Mouse (Mus musculus): Measurements from ENCODE around the gene Ephb1. TPM values are rescaled to one million over a fixed set of nuclear protein-coding genes. Genes with fewer than 3 reads are reported as not detected.

Gene Ephb1
- polyA plus RNA-seq, 1 experiment from 2014 or later, result 12.8 TPM

DNA sequence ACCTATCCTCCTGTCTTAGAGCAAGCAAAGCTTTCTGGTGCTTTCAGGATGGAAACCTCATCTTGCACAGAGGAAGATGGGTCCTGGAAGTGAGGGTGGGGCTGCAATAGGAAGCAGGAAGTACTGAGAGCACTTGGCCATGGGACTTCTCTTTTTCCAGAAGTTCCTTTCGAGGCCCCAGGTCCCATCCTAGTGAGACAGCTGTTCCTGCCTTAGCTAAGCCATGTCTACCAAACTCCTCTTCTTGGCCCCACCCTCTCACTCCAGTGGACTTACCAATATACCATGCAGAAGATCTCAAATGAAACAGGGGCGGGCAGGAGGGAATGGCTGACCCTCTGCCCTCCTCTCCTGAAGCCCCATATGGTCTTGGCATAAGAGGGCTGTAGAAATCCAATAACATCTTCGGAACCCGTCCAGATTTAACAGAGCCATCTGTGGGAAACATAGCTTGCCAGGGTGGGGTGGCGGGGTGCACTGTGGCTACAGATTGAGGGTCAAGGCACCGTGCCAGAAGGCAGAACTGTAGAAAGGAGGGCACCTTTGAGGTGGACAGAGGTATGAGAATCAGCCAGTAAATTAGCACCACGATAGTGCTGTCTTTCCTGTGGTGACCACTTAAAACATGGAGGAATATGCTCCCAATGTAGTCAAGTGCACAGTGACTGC lies 48.9 kb downstream of the Ephb1 start:
- H3K9me3 ChIP-seq (ENCODE audit: control insufficient read depth, low read length), result no peaks in the 10 kb centered on the region
- no peaks in the 10 kb centered on the region for H3K36me3 ChIP-seq (ENCODE audit: control insufficient read depth, insufficient read depth, low read length)
- H3K9ac ChIP-seq (ENCODE audit: low read length), result no peak overlapping the region
- DNase-seq (ENCODE audit: low spot score), result no peak
- H3K27me3 ChIP-seq (replicated peaks; ENCODE audit: control insufficient read depth, insufficient read depth, low read length), result no peaks in the 10 kb centered on the region
- H3K4me2 ChIP-seq (ENCODE audit: low read length), result no peak overlapping the region
- no peaks in the 10 kb centered on the region; the same call in 1 of the 2 replicates for H3K4me1 ChIP-seq (replicated peaks; ENCODE audit: control insufficient read depth, insufficient read depth, low read length)
- no peak overlapping the region for H3K27ac ChIP-seq (ENCODE audit: low read depth)
- WGBS, result 84% methylated on average over 7 of the region's 7 CpGs
- no peak for ATAC-seq (replicated peaks; ENCODE audit: low FRiP score, low TSS enrichment, low read depth)
- no peak overlapping the region for H3K4me3 ChIP-seq (ENCODE audit: low read depth, low read length)

DNA sequence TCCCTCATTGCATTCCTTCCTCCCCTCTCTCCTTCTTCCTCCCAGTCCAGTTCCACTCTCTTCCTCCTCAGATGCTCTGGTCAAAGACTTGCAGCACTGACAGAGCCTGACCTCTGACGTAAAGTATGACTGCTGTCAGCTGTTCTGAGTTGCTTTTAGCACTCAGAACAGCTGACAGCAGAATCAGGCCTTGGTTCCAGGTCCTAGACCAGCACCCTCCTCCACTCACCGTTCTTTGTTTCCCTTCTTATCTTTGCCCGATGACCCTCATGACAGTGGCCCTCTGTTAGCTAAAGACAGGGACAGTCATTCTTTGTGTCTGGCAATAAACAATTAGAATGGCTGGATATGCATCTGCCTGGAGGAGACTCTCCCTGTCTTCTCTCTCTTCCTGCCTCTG lies 49.7 kb downstream of the Ephb1 start:
- DNase-seq (ENCODE audit: low spot score), result no peak
- H3K9me3 ChIP-seq (ENCODE audit: control insufficient read depth, low read length), result no peaks in the 10 kb centered on the region
- 21% methylated on average over 3 of the region's 3 CpGs for WGBS

DNA sequence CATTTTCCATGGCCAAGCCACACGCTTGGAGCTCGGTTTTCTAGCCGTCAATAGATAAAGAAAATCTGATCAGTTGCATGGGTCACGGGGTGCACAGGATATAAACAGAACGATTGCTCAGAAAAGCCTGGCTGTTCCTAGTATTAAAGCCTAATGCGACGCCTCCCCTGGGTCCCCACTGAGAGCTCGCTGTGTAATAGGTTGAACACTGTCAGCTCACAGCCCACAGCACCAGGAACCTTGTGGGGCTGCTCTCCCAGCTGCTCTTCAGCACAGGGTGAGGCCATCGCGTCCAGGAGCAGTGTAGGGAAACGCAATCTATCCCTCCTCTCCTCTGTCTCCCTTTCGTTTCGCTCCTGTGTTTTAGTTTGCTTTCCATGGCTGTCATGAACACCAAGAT lies 50.6 kb downstream of the Ephb1 start:
- Histone ChIP-seq H3K27ac (ENCODE audit: low read depth) (no peak overlapping the region), H3K9me3 (ENCODE audit: control insufficient read depth, low read length) (no peaks in the 10 kb centered on the region), H3K4me3 (ENCODE audit: low read depth, low read length) (no peak overlapping the region), H3K27me3 (replicated peaks; ENCODE audit: control insufficient read depth, insufficient read depth, low read length) (no peaks in the 10 kb centered on the region), H3K4me2 (ENCODE audit: low read length) (no peak overlapping the region), H3K36me3 (ENCODE audit: control insufficient read depth, insufficient read depth, low read length) (no peaks in the 10 kb centered on the region), H3K4me1 (replicated peaks; ENCODE audit: control insufficient read depth, insufficient read depth, low read length) (no peaks in the 10 kb centered on the region; the same call in 1 of the 2 replicates), H3K9ac (ENCODE audit: low read length) (no peak overlapping the region)
- 53% methylated on average over 13 of the region's 13 CpGs for WGBS
- ATAC-seq (replicated peaks; ENCODE audit: low FRiP score, low TSS enrichment, low read depth) (no peak), DNase-seq (ENCODE audit: low spot score) (no peak)

More for the DNA sequence above, 49.7 kb downstream of the Ephb1 start:
- Histone ChIP-seq H3K4me2 (ENCODE audit: low read length) (no peak overlapping the region), H3K9ac (ENCODE audit: low read length) (no peak overlapping the region), H3K4me1 (replicated peaks; ENCODE audit: control insufficient read depth, insufficient read depth, low read length) (no peaks in the 10 kb centered on the region; the same call in 1 of the 2 replicates), H3K4me3 (ENCODE audit: low read depth, low read length) (no peak overlapping the region), H3K27ac (ENCODE audit: low read depth) (no peak overlapping the region), H3K27me3 (replicated peaks; ENCODE audit: control insufficient read depth, insufficient read depth, low read length) (no peaks in the 10 kb centered on the region), H3K36me3 (ENCODE audit: control insufficient read depth, insufficient read depth, low read length) (no peaks in the 10 kb centered on the region)
- no peak for ATAC-seq (replicated peaks; ENCODE audit: low FRiP score, low TSS enrichment, low read depth)

DNA sequence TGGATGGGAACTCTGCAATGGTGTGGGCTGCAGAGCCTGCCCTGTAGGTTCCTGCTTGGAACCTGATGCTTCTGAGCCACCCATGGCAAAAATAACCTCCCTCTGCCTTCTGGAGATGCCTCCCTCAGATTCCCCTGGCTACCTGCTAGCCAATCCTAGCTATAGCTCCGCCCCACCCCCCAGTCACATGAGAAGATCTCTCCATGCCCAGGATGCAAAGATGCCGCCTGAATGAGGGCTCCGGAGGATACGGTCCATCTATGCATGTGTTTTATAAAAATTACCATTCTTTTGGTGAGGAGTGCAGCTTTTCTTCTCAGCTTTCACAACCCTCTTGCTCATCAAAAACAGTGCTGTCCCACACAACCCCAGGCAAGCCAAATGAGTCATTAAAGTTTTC lies 53.5 kb downstream of the Ephb1 start:
- Histone ChIP-seq H3K27ac (ENCODE audit: low read depth) (no peak overlapping the region), H3K9ac (ENCODE audit: low read length) (no peak overlapping the region), H3K27me3 (replicated peaks; ENCODE audit: control insufficient read depth, insufficient read depth, low read length) (no peaks in the 10 kb centered on the region), H3K4me2 (ENCODE audit: low read length) (no peak overlapping the region), H3K36me3 (ENCODE audit: control insufficient read depth, insufficient read depth, low read length) (no peaks in the 10 kb centered on the region), H3K9me3 (ENCODE audit: control insufficient read depth, low read length) (no peaks in the 10 kb centered on the region), H3K4me3 (ENCODE audit: low read depth, low read length) (no peak overlapping the region), H3K4me1 (replicated peaks; ENCODE audit: control insufficient read depth, insufficient read depth, low read length) (no peaks in the 10 kb centered on the region)
- ATAC-seq (replicated peaks; ENCODE audit: low FRiP score, low TSS enrichment, low read depth) (no peak), DNase-seq (ENCODE audit: low spot score) (no peak)
- 82% methylated on average over 4 of the region's 4 CpGs for WGBS

DNA sequence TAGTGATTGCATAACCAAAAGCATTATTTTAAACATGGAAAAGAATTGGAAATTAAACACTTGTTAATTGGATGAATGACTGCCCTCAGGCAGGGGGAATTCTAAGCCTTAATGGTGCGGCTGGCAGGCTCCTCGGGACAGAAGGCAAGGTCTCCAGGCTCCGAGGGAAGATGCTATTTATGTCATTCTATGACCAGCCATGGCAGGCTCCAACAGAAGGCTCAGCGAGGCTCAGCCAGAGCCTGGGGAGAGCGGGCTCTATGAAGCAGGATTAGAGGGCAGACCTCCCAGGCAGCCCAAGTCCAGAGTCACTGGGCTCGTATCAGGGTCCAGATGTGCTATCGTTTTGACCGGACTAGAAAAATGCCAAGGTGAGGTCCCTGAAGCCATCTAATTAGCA lies 55.8 kb downstream of the Ephb1 start:
- Histone ChIP-seq H3K9ac (ENCODE audit: low read length) (no peak overlapping the region), H3K36me3 (ENCODE audit: control insufficient read depth, insufficient read depth, low read length) (no peaks in the 10 kb centered on the region), H3K4me3 (ENCODE audit: low read depth, low read length) (no peak overlapping the region), H3K4me1 (replicated peaks; ENCODE audit: control insufficient read depth, insufficient read depth, low read length) (no peaks in the 10 kb centered on the region), H3K4me2 (ENCODE audit: low read length) (no peak overlapping the region), H3K27me3 (replicated peaks; ENCODE audit: control insufficient read depth, insufficient read depth, low read length) (no peaks in the 10 kb centered on the region), H3K9me3 (ENCODE audit: control insufficient read depth, low read length) (no peaks in the 10 kb centered on the region), H3K27ac (ENCODE audit: low read depth) (no peak overlapping the region)
- DNase-seq (ENCODE audit: low spot score) (no peak), ATAC-seq (replicated peaks; ENCODE audit: low FRiP score, low TSS enrichment, low read depth) (no peak)
- WGBS, result 69% methylated on average over 8 of the region's 8 CpGs

DNA sequence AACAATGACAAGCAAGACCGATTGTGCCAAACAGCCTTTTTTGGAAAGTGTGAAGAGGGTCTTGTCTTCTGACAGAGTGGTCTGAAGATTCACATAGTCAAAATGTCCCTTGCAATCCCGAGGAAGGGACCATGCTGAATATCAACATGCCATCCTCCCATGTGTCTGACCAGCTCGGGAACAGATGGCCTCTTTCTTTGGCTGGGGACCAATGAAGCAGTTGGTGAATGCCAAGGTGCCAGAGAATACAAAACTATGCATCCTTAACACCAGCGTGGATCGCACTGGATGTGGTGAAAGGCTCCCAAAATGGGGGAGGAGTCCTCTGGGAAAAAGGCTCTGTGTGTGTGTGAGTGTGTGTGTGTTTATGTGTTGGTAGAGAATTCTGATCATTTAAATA lies 56.5 kb downstream of the Ephb1 start:
- H3K4me2 ChIP-seq (ENCODE audit: low read length), result no peak overlapping the region
- no peaks in the 10 kb centered on the region for H3K9me3 ChIP-seq (ENCODE audit: control insufficient read depth, low read length)
- H3K27ac ChIP-seq (ENCODE audit: low read depth), result no peak overlapping the region
- H3K36me3 ChIP-seq (ENCODE audit: control insufficient read depth, insufficient read depth, low read length), result no peaks in the 10 kb centered on the region
- H3K9ac ChIP-seq (ENCODE audit: low read length), result no peak overlapping the region
- no peak overlapping the region for H3K4me3 ChIP-seq (ENCODE audit: low read depth, low read length)
- no peaks in the 10 kb centered on the region for H3K27me3 ChIP-seq (replicated peaks; ENCODE audit: control insufficient read depth, insufficient read depth, low read length)
- DNase-seq (ENCODE audit: low spot score) (no peak), ATAC-seq (replicated peaks; ENCODE audit: low FRiP score, low TSS enrichment, low read depth) (no peak)
- WGBS, result 88% methylated on average over 5 of the region's 5 CpGs
- H3K4me1 ChIP-seq (replicated peaks; ENCODE audit: control insufficient read depth, insufficient read depth, low read length), result no peaks in the 10 kb centered on the region

DNA sequence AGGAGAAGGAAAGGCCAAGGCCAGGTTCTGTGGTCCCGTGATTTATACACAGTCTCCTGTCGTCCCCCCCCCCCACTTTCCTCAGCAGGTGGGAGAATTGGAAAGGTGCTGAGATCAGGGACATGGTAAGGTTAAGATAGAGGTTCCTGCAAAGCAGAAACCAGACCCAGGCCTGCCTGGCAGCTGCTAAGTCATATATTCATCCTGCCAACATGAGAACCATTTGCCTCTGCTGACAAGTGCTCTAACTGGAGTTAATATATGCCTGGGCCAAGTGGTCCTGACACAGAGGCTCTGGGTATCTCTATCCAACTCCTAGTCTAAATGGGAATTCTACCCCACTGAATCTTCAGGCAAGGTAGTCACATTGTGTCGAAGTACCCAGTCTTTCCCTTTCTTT lies 57.3 kb downstream of the Ephb1 start:
- Histone ChIP-seq H3K9ac (ENCODE audit: low read length) (no peak overlapping the region), H3K27ac (ENCODE audit: low read depth) (no peak overlapping the region), H3K4me2 (ENCODE audit: low read length) (no peak overlapping the region), H3K27me3 (replicated peaks; ENCODE audit: control insufficient read depth, insufficient read depth, low read length) (no peaks in the 10 kb centered on the region), H3K9me3 (ENCODE audit: control insufficient read depth, low read length) (no peaks in the 10 kb centered on the region), H3K36me3 (ENCODE audit: control insufficient read depth, insufficient read depth, low read length) (no peaks in the 10 kb centered on the region), H3K4me3 (ENCODE audit: low read depth, low read length) (no peak overlapping the region), H3K4me1 (replicated peaks; ENCODE audit: control insufficient read depth, insufficient read depth, low read length) (no peaks in the 10 kb centered on the region)
- 78% methylated on average over 3 of the region's 3 CpGs for WGBS
- ATAC-seq (replicated peaks; ENCODE audit: low FRiP score, low TSS enrichment, low read depth), result no peak
- DNase-seq (ENCODE audit: low spot score), result no peak

DNA sequence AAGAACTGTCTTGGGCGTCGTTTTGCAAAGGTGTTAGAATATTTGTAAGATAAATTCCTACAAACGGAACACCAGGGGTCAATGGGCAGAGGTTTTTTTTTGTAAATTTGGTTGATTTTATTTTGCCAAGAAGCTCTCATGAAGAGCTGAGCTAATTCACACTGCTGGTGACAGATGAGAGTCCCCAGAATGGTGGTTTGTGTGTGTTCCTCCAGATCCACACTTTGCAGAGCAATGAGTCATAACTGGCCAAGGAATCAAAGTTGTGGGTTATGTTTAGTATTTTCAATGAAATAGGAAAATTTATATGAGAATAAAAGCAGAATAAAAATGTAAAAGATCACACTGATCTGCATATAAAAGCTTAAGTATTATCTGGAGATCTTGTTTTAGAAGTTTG lies 60.9 kb downstream of the Ephb1 start:
- 82% methylated on average over 3 of the region's 3 CpGs for WGBS
- Histone ChIP-seq H3K36me3 (ENCODE audit: control insufficient read depth, insufficient read depth, low read length) (no peaks in the 10 kb centered on the region), H3K27me3 (replicated peaks; ENCODE audit: control insufficient read depth, insufficient read depth, low read length) (no peaks in the 10 kb centered on the region), H3K9me3 (ENCODE audit: control insufficient read depth, low read length) (no peaks in the 10 kb centered on the region), H3K4me2 (ENCODE audit: low read length) (no peak overlapping the region), H3K4me1 (replicated peaks; ENCODE audit: control insufficient read depth, insufficient read depth, low read length) (no peaks in the 10 kb centered on the region), H3K9ac (ENCODE audit: low read length) (no peak overlapping the region), H3K27ac (ENCODE audit: low read depth) (no peak overlapping the region), H3K4me3 (ENCODE audit: low read depth, low read length) (no peak overlapping the region)
- DNase-seq (ENCODE audit: low spot score) (no peak), ATAC-seq (replicated peaks; ENCODE audit: low FRiP score, low TSS enrichment, low read depth) (no peak)

DNA sequence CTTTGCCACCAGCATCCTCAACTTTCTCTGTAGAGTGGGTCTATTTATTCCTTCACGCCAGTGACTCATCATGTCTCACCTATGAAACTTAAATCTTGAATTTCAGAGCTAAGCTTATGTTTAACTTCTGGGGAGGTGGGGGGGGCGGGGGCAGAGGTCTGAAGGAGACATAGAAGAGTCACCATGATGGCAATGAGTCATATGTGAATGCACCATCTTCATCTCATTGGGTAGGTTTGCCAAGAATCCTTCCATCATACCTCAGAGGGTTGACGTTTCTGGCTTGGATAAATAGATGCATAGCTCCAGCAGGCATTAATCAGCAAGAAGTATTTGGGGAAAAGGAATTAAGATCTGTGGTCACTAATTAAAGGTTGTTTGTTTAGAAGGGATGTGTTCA lies 63.3 kb downstream of the Ephb1 start:
- H3K36me3 ChIP-seq (ENCODE audit: control insufficient read depth, insufficient read depth, low read length), result no peaks in the 10 kb centered on the region
- 74% methylated on average over 3 of the region's 3 CpGs for WGBS
- no peak overlapping the region for H3K4me2 ChIP-seq (ENCODE audit: low read length)
- H3K4me1 ChIP-seq (replicated peaks; ENCODE audit: control insufficient read depth, insufficient read depth, low read length), result no peaks in the 10 kb centered on the region
- DNase-seq (ENCODE audit: low spot score), result no peak
- no peaks in the 10 kb centered on the region for H3K9me3 ChIP-seq (ENCODE audit: control insufficient read depth, low read length)
- no peak overlapping the region for H3K27ac ChIP-seq (ENCODE audit: low read depth)
- H3K9ac ChIP-seq (ENCODE audit: low read length), result no peak overlapping the region
- H3K27me3 ChIP-seq (replicated peaks; ENCODE audit: control insufficient read depth, insufficient read depth, low read length), result no peaks in the 10 kb centered on the region
- no peak for ATAC-seq (replicated peaks; ENCODE audit: low FRiP score, low TSS enrichment, low read depth)
- H3K4me3 ChIP-seq (ENCODE audit: low read depth, low read length), result no peak overlapping the region
